Mouse (Mus musculus) stomach, adult 2 months (tissue): ENCODE data around the gene Cbx3. TPM values are rescaled to one million over a fixed set of nuclear protein-coding genes. Genes with fewer than 3 reads are reported as not detected.

Source experiments
- polyA plus RNA-seq: library from polyadenylated mRNA; depleted of rRNA; stranded (reverse); fragments of >200 nt; gene quantifications from 2 replicates; pipeline ENCODE4 v1.2.3, GENCODE M21; 2012; rRNA removed

Gene Cbx3
- polyA plus RNA-seq: 0.43 and 1.4 TPM in 2 replicates

GRCm38 (mm10) chr6:51470311-51471178 is at the start of gene Cbx3:
Gene Cbx3, plus strand, starts transcription at chr6:51470360.

DNA sequence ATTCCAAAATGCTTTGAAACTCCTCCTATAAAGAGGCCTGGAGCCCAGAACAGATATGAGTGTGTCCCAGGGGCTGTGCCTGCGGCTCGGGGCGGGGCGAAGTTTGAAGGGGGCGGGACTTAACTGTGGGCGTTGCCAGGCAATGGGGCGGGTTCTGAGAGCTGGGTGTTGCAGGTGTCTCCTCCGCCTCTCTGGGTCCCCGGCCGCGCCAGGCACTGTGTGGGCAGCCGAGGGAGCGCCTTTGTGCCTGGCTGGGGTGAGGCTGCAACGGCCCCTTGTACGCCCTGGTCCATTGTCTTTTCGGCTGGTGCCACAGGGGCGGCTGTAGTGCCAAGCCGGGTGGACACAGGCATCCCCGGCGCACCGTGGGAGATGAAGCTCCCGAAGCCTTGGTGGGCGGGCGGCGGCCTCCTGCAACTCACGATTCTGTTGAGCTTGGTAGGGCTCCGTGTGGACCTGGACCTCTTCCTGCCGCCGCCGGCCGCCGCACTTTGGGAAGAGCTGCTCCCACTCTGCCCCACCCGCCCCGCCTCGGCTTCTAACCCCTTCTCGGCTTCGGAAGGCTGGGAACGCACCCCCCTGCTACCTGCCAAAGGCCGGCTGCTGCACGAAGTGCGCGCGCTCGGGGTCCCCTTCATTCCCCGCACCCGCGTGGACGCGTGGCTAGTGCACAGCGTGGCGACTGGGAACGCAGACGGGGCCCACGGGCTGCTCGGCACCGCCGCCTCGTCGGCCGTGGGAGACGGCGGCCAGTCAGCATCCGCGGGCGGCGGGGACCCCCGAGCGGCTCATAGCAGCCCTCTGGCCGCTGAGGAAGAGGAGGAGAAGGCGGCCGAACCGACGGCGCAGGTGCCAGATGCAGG is 37.4 kb upstream of the Cbx3 start, which contains the start of gene Nfe2l3:
Nfe2l3 (plus strand) TSS at position 136 of the 863 bp plus-strand sequence.

GRCm38 (mm10) chr6:51469715-51470310 is 347 bp upstream of the Cbx3 start, which contains the start of gene Hnrnpa2b1:
Gene Hnrnpa2b1, minus strand, starts transcription at chr6:51469894.

GRCm38 (mm10) chr6:51523807-51524320 is 53.7 kb downstream of the Cbx3 start, which contains the start of gene Snx10:
Gene Snx10, plus strand, starts transcription at chr6:51523901.

Other genes starting within 250 kb of the Cbx3 start
- 4.4 and 12.4 TPM in 2 replicates for gene Nfe2l3, start 37.7 kb upstream of the Cbx3 start, polyA plus RNA-seq
- 9.7 and 15.3 TPM in 2 replicates for gene Hnrnpa2b1, start 466 bp upstream of the Cbx3 start, polyA plus RNA-seq
- 0.31 and 0.38 TPM in 2 replicates for gene Snx10, start 53.5 kb downstream of the Cbx3 start, polyA plus RNA-seq